Mouse (Mus musculus) MEL (cell line): ENCODE measurements at regions not wholly inside any gene's neighbourhood (a gene's known extent, or its start where the extent isn't known, plus 50 kb on each side); places are given as distances from the start of the nearest gene placed in this dataset.

ENCODE experiments used
- DNase-seq: peaks from one replicate; pipeline ENCODE4 v3.0.0; 2011; ENCODE audit warnings: low read depth, low spot score
- H3K27ac ChIP-seq: 2 replicates; pipeline ENCODE4 v1.5.1; 2012; ENCODE audit warnings: low read depth, mild to moderate bottlenecking, control low read depth, low read length, moderate library complexity; ENCODE audit not compliant: control insufficient read depth
- H3K27me3 ChIP-seq, 2 experiments: fragments of 150-350 bp in 1 of 2; sonication (generic) in 1 of 2; 2 replicates each; pipeline ENCODE4 v1.6.1; 2012; ENCODE audit warnings: low read length in 2 of 2, mild to moderate bottlenecking in 2 of 2, improper control_type of control experiment in 1 of 2, moderate library complexity in 1 of 2; ENCODE audit not compliant: insufficient read depth in 2 of 2, control insufficient read depth in 1 of 2
- H3K36me3 ChIP-seq, 2 experiments: 2 replicates each; pipeline ENCODE4 v1.6.1; 2012 to 2014; ENCODE audit warnings: low read length in 2 of 2, improper control_type of control experiment in 1 of 2, inconsistent platforms in 1 of 2, mild to moderate bottlenecking in 1 of 2; ENCODE audit not compliant: insufficient read depth in 2 of 2, control insufficient read depth in 1 of 2
- H3K4me1 ChIP-seq, 2 experiments: fragments of 150-350 bp in 1 of 2; sonication (generic) in 1 of 2; 2 replicates each; pipeline ENCODE4 v1.6.1; 2012; ENCODE audit warnings: low read length in 2 of 2, improper control_type of control experiment in 1 of 2, mild to moderate bottlenecking in 1 of 2; ENCODE audit not compliant: insufficient read depth in 2 of 2, control insufficient read depth in 1 of 2
- H3K4me3 ChIP-seq, 2 experiments: fragments of 150-350 bp in 1 of 2; sonication (generic) in 1 of 2; 2 replicates each; pipeline ENCODE4 v1.5.1; 2012; ENCODE audit warnings: low read depth in 2 of 2, low read length in 2 of 2, mild to moderate bottlenecking in 2 of 2, moderate library complexity in 2 of 2, control low read depth in 1 of 2, improper control_type of control experiment in 1 of 2; ENCODE audit not compliant: control insufficient read depth in 1 of 2, insufficient read depth in 1 of 2
- H3K79me2 ChIP-seq: 2 replicates; pipeline ENCODE4 v1.6.1; 2012; ENCODE audit warnings: mild to moderate bottlenecking, low read length, moderate library complexity; ENCODE audit not compliant: control insufficient read depth, poor library complexity, insufficient read depth
- H3K9ac ChIP-seq: 2 replicates; pipeline ENCODE4 v1.6.1; 2012; ENCODE audit warnings: low read depth, mild to moderate bottlenecking, control low read depth, low read length, moderate library complexity; ENCODE audit not compliant: control insufficient read depth, poor library complexity, severe bottlenecking
- H3K9me3 ChIP-seq: fragments of 150-350 bp; sonication (generic); replicated peaks from 2 replicates; pipeline ENCODE4 v1.6.1; 2012; ENCODE audit warnings: mild to moderate bottlenecking, low read length, improper control_type of control experiment, moderate library complexity; ENCODE audit not compliant: insufficient read depth
- BHLHE40 ChIP-seq: IDR thresholded peaks from 2 replicates; pipeline ENCODE4 v1.6.1; 2012; ENCODE audit warnings: low read depth, mild to moderate bottlenecking, inconsistent platforms, low read length, improper control_type of control experiment, borderline replicate concordance
- CHD1 ChIP-seq: IDR thresholded peaks from 2 replicates; pipeline ENCODE4 v1.6.1; 2012; ENCODE audit warnings: low read depth, mild to moderate bottlenecking, inconsistent platforms, low read length, improper control_type of control experiment
- CHD2 ChIP-seq: IDR thresholded peaks from 2 replicates; pipeline ENCODE4 v1.6.1; 2011; ENCODE audit warnings: low read length, improper control_type of control experiment
- CTCF ChIP-seq, 3 experiments: IDR thresholded peaks in 2 of 3; conservative IDR thresholded peaks in 1 of 3; 2 replicates each; pipeline ENCODE4 v1.5.1; 2011 to 2012; ENCODE audit warnings: low read length in 3 of 3, low read depth in 2 of 3, mild to moderate bottlenecking in 2 of 3, improper control_type of control experiment in 1 of 3, inconsistent platforms in 1 of 3, mixed read lengths in 1 of 3, moderate library complexity in 1 of 3; ENCODE audit not compliant: control insufficient read depth in 1 of 3, insufficient read depth in 1 of 3, poor library complexity in 1 of 3, severe bottlenecking in 1 of 3
- E2F4 ChIP-seq: IDR thresholded peaks from 2 replicates; pipeline ENCODE4 v1.6.1; 2011; ENCODE audit warnings: low read depth, low read length, improper control_type of control experiment, borderline replicate concordance
- EP300 ChIP-seq, 2 experiments: IDR thresholded peaks; 2 replicates each; pipeline ENCODE4 v1.6.1; 2011; ENCODE audit warnings: improper control_type of control experiment in 2 of 2, low read length in 2 of 2, low read depth in 1 of 2, mild to moderate bottlenecking in 1 of 2
- ETS1 ChIP-seq: IDR thresholded peaks from 2 replicates; pipeline ENCODE4 v1.6.1; 2012; ENCODE audit warnings: low read depth, mild to moderate bottlenecking, inconsistent platforms, low read length, improper control_type of control experiment, moderate library complexity
- GABPA ChIP-seq: IDR thresholded peaks from 2 replicates; pipeline ENCODE4 v1.6.1; 2012; ENCODE audit warnings: low read depth, mild to moderate bottlenecking, inconsistent platforms, low read length, improper control_type of control experiment, moderate library complexity
- MAFK ChIP-seq: IDR thresholded peaks from 2 replicates; pipeline ENCODE4 v1.6.1; 2011; ENCODE audit warnings: low read depth, mild to moderate bottlenecking, low read length, improper control_type of control experiment, borderline replicate concordance
- MAX ChIP-seq: IDR thresholded peaks from 2 replicates; pipeline ENCODE4 v1.6.1; 2011; ENCODE audit warnings: low read length, improper control_type of control experiment
- MAZ ChIP-seq: IDR thresholded peaks from 2 replicates; pipeline ENCODE4 v1.6.1; 2012; ENCODE audit warnings: low read depth, mild to moderate bottlenecking, inconsistent platforms, low read length, improper control_type of control experiment
- MEF2A ChIP-seq: IDR thresholded peaks from 2 replicates; pipeline ENCODE4 v1.6.1; 2014; ENCODE audit warnings: low read depth, mild to moderate bottlenecking, inconsistent platforms, low read length, improper control_type of control experiment; ENCODE audit not compliant: poor library complexity, insufficient replicate concordance, severe bottlenecking; ENCODE audit errors: extremely low read depth
- MYC ChIP-seq: IDR thresholded peaks from 2 replicates; pipeline ENCODE4 v1.6.1; 2011; ENCODE audit warnings: low read depth, mild to moderate bottlenecking, low read length, improper control_type of control experiment, moderate library complexity
- NRF1 ChIP-seq: IDR thresholded peaks from 2 replicates; pipeline ENCODE4 v1.6.1; 2014; ENCODE audit warnings: low read depth, mild to moderate bottlenecking, inconsistent platforms, low read length, improper control_type of control experiment, moderate library complexity; ENCODE audit not compliant: poor library complexity, insufficient read depth, severe bottlenecking
- RCOR1 ChIP-seq: IDR thresholded peaks from 2 replicates; pipeline ENCODE4 v1.6.1; 2012; ENCODE audit warnings: low read depth, mild to moderate bottlenecking, inconsistent platforms, low read length, improper control_type of control experiment
- TBP ChIP-seq: IDR thresholded peaks from 2 replicates; pipeline ENCODE4 v1.8.0; 2011; ENCODE audit warnings: low read depth, low read length, improper control_type of control experiment
- USF1 ChIP-seq: IDR thresholded peaks from 2 replicates; pipeline ENCODE4 v1.6.1; 2014; ENCODE audit warnings: low read depth, mild to moderate bottlenecking, inconsistent platforms, low read length, improper control_type of control experiment, moderate library complexity
- ZKSCAN1 ChIP-seq: IDR thresholded peaks from 2 replicates; pipeline ENCODE4 v1.6.1; 2012; ENCODE audit warnings: low read depth, mild to moderate bottlenecking, inconsistent platforms, low read length, improper control_type of control experiment, moderate library complexity

GRCm38 (mm10) chr7:78123386-78123785, 614.4 kb downstream of the Ntrk3 start:
- Histone ChIP-seq H3K4me3 (no peak overlapping the region), H3K27me3 (no peaks in the 10 kb centered on the region), H3K36me3 (no peaks in the 10 kb centered on the region)
- TF ChIP-seq ETS1 (no peak), TBP (no peak), ZKSCAN1 (no peak), CHD1 (no peak), MAX (no peak), MAZ (no peak), CHD2 (no peak), CTCF (IDR thresholded peaks at IDR 0.05 in 2 of 3, conservative IDR thresholded peaks at IDR 0.05 in 1 of 3; ENCODE audit: control insufficient read depth in 1 of 3, insufficient read depth in 1 of 3, low read depth in 2 of 3, low read length in 3 of 3, poor library complexity in 1 of 3, severe bottlenecking in 1 of 3) (no peak), EP300 (IDR thresholded peaks at IDR 0.05; ENCODE audit: low read depth in 1 of 2, low read length in 2 of 2) (no peak), MYC (no peak), E2F4 (no peak), MEF2A (no peak), RCOR1 (no peak), USF1 (no peak), MAFK (no peak), BHLHE40 (no peak)
- TF ChIP-seq, all 39 proteins: peak for 0
- no peak overlapping the region for H3K27ac ChIP-seq
- H3K9ac ChIP-seq = no peak overlapping the region
- no peak for DNase-seq
- H3K4me1 ChIP-seq = no peaks in the 10 kb centered on the region
- H3K79me2 ChIP-seq = no peaks in the 10 kb centered on the region
- no peaks in the 10 kb centered on the region for H3K9me3 ChIP-seq

- H3K4me1 ChIP-seq = no peaks in the 10 kb centered on the region
- no peaks in the 10 kb centered on the region for H3K9me3 ChIP-seq
- H3K27ac ChIP-seq = no peak overlapping the region
- no peaks in the 10 kb centered on the region for H3K79me2 ChIP-seq
- H3K27me3 ChIP-seq = no peaks in the 10 kb centered on the region
- no peaks in the 10 kb centered on the region for H3K36me3 ChIP-seq
- no peak overlapping the region for H3K9ac ChIP-seq
- no peak for DNase-seq
- TF ChIP-seq GABPA (no peak), BHLHE40 (no peak), RCOR1 (no peak), NRF1 (no peak), E2F4 (no peak), MYC (no peak), MAZ (no peak)
- no peak overlapping the region for H3K4me3 ChIP-seq
Observed at GRCm38 (mm10) chr7:78121151-78121486, 616.7 kb downstream of the Ntrk3 start.
